Mouse (Mus musculus): Measurements from ENCODE around the gene Akt2. TPM values are rescaled to one million over a fixed set of nuclear protein-coding genes. Genes with fewer than 3 reads are reported as not detected.

The Akt2 gene
- polyA plus RNA-seq (2012; rRNA removed): 48.6 and 64.2 TPM in 2 replicates

GRCm38 (mm10) chr7:27591266-27592216 is at the start of gene Akt2:
Akt2 (plus strand) TSS chr7:27591552.

GRCm38 (mm10) chr7:27552931-27553513 is 38.3 kb upstream of the Akt2 start, which contains the start of the genes Pld3 and 2310022A10Rik:
Pld3 (minus strand) TSS chr7:27553218.
2310022A10Rik (plus strand) TSS chr7:27553233.

GRCm38 (mm10) chr7:27653681-27654437 is 62.5 kb downstream of the Akt2 start, which contains the start of gene Ttc9b:
Ttc9b (plus strand) TSS chr7:27653915.

GRCm38 (mm10) chr7:27674522-27675221 is 83.3 kb downstream of the Akt2 start, which contains the start of gene Map3k10:
Map3k10 (minus strand) TSS chr7:27674598.

GRCm38 (mm10) chr7:27688815-27689612 is 97.7 kb downstream of the Akt2 start, which contains the start of gene Zfp607b:
Zfp607b (plus strand) TSS chr7:27689340.

Other genes starting within 250 kb of the Akt2 start
- 82.6 and 85.8 TPM in 2 replicates for gene Shkbp1, start 235.5 kb upstream of the Akt2 start, polyA plus RNA-seq (2012; rRNA removed)
- gene Gm20479, start 234.1 kb upstream of the Akt2 start, polyA plus RNA-seq (2012; rRNA removed): 0.41 and 0.44 TPM in 2 replicates
- 1.5 and 1.6 TPM in 2 replicates for gene Sptbn4, start 143.9 kb upstream of the Akt2 start, polyA plus RNA-seq (2012; rRNA removed)
- gene Blvrb, start 143.6 kb upstream of the Akt2 start, polyA plus RNA-seq (2012; rRNA removed): 65.2 and 71.6 TPM in 2 replicates
- 8.5 and 17.8 TPM in 2 replicates for gene Sertad3, start 117.8 kb upstream of the Akt2 start, polyA plus RNA-seq (2012; rRNA removed)
- 11.8 and 12.2 TPM in 2 replicates for gene Sertad1, start 104.6 kb upstream of the Akt2 start, polyA plus RNA-seq (2012; rRNA removed)
- 4.6 and 5.3 TPM in 2 replicates for gene Prx, start 92.2 kb upstream of the Akt2 start, polyA plus RNA-seq (2012; rRNA removed)
- gene Hipk4, start 68.3 kb upstream of the Akt2 start, polyA plus RNA-seq (2012; rRNA removed): 2.3 and 3.4 TPM in 2 replicates
- 61.2 and 68.5 TPM in 2 replicates for gene Pld3, start 38.3 kb upstream of the Akt2 start, polyA plus RNA-seq (2012; rRNA removed)
- gene 2310022A10Rik, start 38.3 kb upstream of the Akt2 start, polyA plus RNA-seq (2012; rRNA removed): 24.6 and 32.0 TPM in 2 replicates
- 5.3 and 5.7 TPM in 2 replicates for gene Ttc9b, start 62.4 kb downstream of the Akt2 start, polyA plus RNA-seq (2012; rRNA removed)
- 32.1 and 44.5 TPM in 2 replicates for gene Map3k10, start 83.0 kb downstream of the Akt2 start, polyA plus RNA-seq (2012; rRNA removed)
- gene Zfp607b, start 97.8 kb downstream of the Akt2 start, polyA plus RNA-seq (2012; rRNA removed): 4.6 and 5.2 TPM in 2 replicates
- gene Zfp60, start 139.8 kb downstream of the Akt2 start, polyA plus RNA-seq (2012; rRNA removed): 23.0 and 30.9 TPM in 2 replicates
- 4.7 and 5.4 TPM in 2 replicates for gene Zfp626, start 215.6 kb downstream of the Akt2 start, polyA plus RNA-seq (2012; rRNA removed)
- 4.5 and 7.1 TPM in 2 replicates for gene Zfp59, start 247.1 kb downstream of the Akt2 start, polyA plus RNA-seq (2012; rRNA removed)